Mouse (Mus musculus) layer of hippocampus, adult 2 months (tissue): Measurements from ENCODE around the gene Ndufb4. TPM values are rescaled to one million over a fixed set of nuclear protein-coding genes. Genes with fewer than 3 reads are reported as not detected.
A peak's percentile ranks its signal among the peaks of the same experiment; 100 is the strongest.
"Not testable (repeated sequence)": the region's sequence is repeated elsewhere in the genome, so short reads cannot be mapped to it uniquely, and the experiment has no call there.

Experiments
- DNase-seq, 2 experiments: peaks; one replicate each; pipeline ENCODE4 v3.0.0; 2022; ENCODE audit warnings: low spot score in 2 of 2
- H3K27ac ChIP-seq: fragments of 200-600 bp; 2 replicates; pipeline ENCODE4 v1.8.1; 2022
- H3K4me3 ChIP-seq: fragments of 200-600 bp; 2 replicates; pipeline ENCODE4 v1.8.1; 2022; ENCODE audit warnings: mild to moderate bottlenecking
- CTCF ChIP-seq: fragments of 200-600 bp; conservative IDR thresholded peaks from 2 replicates; pipeline ENCODE4 v1.8.1; 2022; ENCODE audit warnings: antibody characterized with exemption, mild to moderate bottlenecking, moderate library complexity
- total RNA-seq, 2 experiments: library from RNA; stranded (reverse); gene quantifications; 2 replicates each; pipeline ENCODE4 v1.2.3; 2021

Gene Ndufb4
- total RNA-seq, 2 experiments from 2014 or later: 83.1 to 94.7 TPM

DNA sequence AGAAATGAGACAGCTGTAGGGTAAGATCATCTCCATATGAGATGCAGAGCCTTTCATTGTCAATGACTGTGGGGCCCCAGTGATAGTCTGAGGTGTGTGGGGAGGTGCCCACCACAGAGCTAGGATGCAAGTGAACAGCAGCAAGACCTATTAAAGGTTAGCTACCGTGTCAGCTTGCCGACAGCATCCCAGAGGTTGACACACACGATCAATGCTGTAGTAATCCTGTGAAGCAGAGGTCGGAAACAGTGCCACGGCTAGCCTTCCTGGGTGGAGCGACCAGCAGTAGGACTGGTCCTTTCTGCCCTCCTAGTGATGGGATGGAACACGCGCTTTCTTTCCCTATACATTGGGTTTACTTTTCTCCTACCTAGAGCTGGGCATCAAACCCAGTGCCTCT is 9.0 kb downstream of the Ndufb4 start:
- Histone ChIP-seq H3K4me3 (no peak overlapping the region), H3K27ac (no peak overlapping the region)
- no peak for DNase-seq
- no peak for TF ChIP-seq CTCF

GRCm38 (mm10) chr16:37644486-37644885 is 9.8 kb downstream of the Ndufb4 start:
- TF ChIP-seq CTCF: no peak
- Histone ChIP-seq H3K4me3 (no peak overlapping the region), H3K27ac (no peak overlapping the region)
- no peak for DNase-seq

DNA sequence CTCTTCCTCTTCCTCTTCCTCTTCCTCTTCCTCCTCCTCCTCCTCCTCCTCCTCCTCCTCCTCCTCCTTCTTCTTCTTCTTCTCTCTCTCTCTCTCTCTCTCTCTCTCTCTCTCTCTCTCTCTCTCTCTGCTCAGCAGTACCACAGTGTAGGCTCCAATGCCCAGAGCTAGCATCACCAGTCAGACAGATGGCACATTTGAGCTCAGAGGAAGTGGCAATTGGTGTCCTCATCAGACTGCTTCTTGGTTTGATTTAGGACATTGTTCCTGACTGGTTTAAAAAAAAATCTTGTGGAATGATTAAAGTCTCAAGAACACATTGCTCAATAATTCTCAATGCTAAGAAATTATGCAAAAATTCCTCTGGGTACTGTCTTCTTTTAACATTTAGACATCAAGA is 13.7 kb downstream of the Ndufb4 start:
- peak in 1 of 2 experiments; percentile 34 for DNase-seq

DNA sequence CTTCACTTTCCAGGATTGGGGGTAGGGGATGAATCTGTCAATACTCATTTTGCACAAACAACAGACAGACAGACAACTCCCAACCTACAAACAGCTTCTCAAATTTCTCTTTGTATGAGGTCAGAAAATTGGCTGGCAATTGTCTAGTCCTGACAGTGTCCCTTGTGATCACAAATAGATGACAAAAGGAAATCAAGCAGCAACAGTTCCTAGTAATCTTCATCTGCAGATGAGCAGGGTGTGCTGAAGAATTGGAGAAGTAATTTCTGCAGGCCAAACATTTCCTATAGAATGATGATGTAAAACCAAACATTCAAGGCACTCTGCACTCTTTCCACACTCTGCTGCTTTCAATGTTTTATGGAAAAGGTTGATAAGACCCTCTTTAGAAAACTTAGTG is 16.5 kb downstream of the Ndufb4 start:
- no peak for TF ChIP-seq CTCF

More for the DNA sequence above, 13.7 kb downstream of the Ndufb4 start:
- not testable (repeated sequence) for H3K4me3 ChIP-seq
- H3K27ac ChIP-seq: peak overlapping the region; percentile 59; the same call in 1 of the 2 replicates

GRCm38 (mm10) chr16:37636107-37636506 is 18.1 kb downstream of the Ndufb4 start:
- Histone ChIP-seq H3K4me3 (no peak overlapping the region), H3K27ac (no peak overlapping the region)
- DNase-seq: no peak
- peak; percentile 70 for TF ChIP-seq CTCF

More for the DNA sequence above, 16.5 kb downstream of the Ndufb4 start:
- Histone ChIP-seq H3K4me3 (no peak overlapping the region), H3K27ac (no peak overlapping the region)
- no peak for DNase-seq

DNA sequence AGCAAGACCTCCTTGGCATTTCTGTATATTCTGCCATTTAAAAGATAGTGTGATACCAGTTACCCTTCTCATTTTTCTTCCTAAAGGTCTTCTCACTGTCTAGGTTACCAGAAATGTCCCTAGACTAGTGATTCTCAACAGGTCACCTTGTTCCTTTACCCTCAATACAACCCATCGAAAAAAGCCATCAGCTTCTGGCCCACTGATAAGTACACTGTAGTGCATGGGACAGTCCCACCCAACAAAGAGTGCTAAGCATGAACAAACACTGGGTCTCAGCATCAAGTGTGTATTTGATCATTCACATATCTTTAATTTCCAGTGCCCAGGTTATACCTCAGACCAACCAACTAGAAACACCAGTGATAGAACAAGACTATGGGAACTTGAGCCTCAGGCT is 19.2 kb downstream of the Ndufb4 start:
- no peak overlapping the region for H3K27ac ChIP-seq
- DNase-seq: no peak
- TF ChIP-seq CTCF: no peak
- H3K4me3 ChIP-seq: no peak overlapping the region

DNA sequence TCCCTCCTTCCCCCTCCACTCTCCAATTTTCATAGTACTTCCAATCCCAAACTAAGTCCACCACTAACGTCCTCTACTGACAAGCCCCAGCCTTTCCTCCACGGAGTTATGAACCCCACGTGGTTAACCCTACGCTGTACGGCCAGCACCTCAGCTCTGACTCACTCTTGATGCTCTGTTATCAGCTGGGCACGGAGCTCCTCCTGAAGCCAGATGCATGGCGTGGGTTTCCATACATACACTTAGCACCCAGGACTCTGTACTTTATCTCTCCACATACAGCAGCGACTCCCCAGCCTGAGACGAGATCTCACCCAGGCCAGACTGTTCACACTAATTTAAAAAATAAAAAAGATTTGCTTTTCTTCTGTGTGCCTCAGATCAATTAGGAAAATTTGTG is 19.7 kb downstream of the Ndufb4 start:
- TF ChIP-seq CTCF: no peak
- Histone ChIP-seq H3K4me3 (no peak overlapping the region), H3K27ac (no peak overlapping the region)
- no peak for DNase-seq

DNA sequence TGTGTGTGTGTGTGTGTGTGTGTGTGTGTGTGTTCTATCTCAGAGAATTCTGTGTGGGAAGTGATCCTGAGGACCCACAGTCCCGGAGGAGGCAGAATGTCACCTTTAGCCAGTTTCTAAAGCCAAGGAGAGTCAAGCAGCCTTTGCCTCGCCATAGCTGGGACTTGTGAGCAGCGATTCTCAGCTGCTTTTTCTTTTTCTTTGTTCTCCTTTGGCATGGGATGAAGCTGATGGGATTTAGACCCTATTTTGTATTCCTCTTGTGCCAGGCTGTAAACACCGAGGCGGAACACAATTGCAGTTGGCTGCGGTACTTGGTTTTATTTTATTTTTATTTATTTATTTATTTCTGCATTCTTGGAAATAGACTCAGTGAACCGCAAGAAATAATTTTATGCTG is 25.2 kb downstream of the Ndufb4 start:
- TF ChIP-seq CTCF: no peak
- H3K4me3 ChIP-seq: no peak overlapping the region
- no peak overlapping the region for H3K27ac ChIP-seq
- DNase-seq: no peak

- Histone ChIP-seq H3K4me3 (no peak overlapping the region), H3K27ac (no peak overlapping the region)
- no peak for DNase-seq
- no peak for TF ChIP-seq CTCF
Observed at GRCm38 (mm10) chr16:37628336-37628735, 25.9 kb downstream of the Ndufb4 start.

DNA sequence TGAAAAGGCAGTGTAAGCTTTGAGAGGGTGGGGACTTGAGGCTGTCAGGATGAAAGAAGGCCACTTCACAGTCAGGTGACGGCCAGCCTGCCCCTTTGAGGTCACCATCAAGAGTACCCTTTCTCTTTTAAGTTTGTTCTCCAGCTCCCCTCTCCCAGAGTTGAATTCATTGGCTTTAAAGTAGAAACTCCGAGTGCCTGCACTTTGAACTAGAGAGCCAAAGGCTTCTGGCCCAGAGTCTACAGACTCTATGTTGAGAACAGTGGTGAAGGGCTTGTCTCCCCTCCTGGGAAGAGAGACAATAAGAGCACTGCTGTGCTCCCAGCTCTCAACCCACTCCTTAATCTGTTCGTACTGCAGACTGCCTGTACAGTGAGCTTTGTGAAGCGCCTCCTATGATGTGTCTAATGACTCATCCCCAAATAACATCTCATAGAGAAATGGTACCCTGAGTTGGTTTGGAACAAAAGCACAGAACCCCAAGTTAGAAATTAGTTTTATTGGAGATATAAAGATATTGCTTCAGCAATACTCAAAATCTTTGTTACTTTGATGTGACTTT is 27.8 kb downstream of the Ndufb4 start:
- Histone ChIP-seq H3K27ac (peak overlapping the region; percentile 66), H3K4me3 (no peak overlapping the region)
- TF ChIP-seq CTCF: no peak
- DNase-seq: no peak

DNA sequence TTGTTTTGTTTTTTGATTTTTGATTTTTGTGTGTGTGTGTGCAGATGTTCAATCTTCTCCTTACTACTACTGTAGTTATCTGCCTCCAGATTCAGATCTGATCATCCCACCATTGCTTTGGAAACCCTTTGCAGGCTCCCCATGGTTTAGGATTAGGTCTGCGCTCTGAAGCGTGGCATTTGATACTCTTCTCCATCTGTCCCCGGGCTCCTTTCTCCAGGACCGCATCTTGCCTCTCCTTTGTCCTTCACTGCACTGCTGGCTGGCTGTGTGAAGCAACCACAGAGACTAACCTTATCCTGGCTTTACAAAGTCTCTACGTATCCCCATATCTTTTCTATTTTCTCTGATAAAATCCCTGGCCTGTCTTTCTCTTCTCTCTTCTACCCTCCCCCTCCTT is 31.3 kb downstream of the Ndufb4 start:
- no peak for DNase-seq
- no peak for TF ChIP-seq CTCF
- Histone ChIP-seq H3K27ac (no peak overlapping the region), H3K4me3 (no peak overlapping the region)

DNA sequence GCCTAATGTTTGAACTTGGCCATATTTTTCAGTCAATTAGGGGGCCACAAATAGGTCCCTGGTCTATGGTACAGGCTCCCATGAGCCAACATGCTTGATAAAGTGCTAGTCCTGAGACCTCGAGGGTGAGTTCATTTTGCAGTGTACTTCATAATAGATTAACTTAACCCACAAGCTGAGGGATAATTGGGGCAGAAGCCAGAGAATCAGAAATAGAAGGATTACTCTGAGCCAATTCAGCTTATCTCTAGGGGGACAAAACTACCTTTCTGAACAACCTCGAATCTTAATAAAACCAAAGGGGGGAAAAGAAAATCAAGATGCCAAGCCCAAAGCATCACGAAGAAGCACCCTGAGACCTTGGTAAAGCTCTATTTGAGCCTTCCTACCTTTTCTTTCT is 31.9 kb downstream of the Ndufb4 start:
- Histone ChIP-seq H3K27ac (no peak overlapping the region), H3K4me3 (no peak overlapping the region)
- no peak for DNase-seq
- TF ChIP-seq CTCF: no peak

- peak; percentile 65 to 71 for DNase-seq
- H3K4me3 ChIP-seq: no peak overlapping the region
- TF ChIP-seq CTCF: no peak
- peak overlapping the region; percentile 93 for H3K27ac ChIP-seq
Observed at GRCm38 (mm10) chr16:37617695-37618094, 36.6 kb downstream of the Ndufb4 start.

DNA sequence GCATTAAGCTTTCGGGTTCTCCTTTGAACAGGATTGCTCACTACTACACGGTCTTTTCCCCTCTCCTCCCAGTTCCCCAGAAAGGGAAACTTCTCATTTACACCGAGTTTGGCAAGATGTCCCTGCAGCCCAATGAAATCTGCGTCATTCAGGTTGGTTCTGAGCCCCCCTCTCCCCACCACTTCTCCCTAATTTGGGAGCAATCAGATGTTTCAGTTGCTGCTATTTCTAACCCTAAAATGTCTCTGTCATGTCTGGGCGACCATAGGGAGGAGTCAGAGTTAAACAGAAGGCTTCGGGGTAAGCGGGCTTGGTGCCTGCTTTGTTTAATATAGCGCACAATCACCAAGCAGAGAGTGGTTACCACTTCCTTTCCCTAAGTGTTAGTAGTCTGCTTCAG is 38.1 kb downstream of the Ndufb4 start:
- Histone ChIP-seq H3K4me3 (no peak overlapping the region), H3K27ac (peak overlapping the region; percentile 93)
- no peak for DNase-seq
- TF ChIP-seq CTCF: no peak

DNA sequence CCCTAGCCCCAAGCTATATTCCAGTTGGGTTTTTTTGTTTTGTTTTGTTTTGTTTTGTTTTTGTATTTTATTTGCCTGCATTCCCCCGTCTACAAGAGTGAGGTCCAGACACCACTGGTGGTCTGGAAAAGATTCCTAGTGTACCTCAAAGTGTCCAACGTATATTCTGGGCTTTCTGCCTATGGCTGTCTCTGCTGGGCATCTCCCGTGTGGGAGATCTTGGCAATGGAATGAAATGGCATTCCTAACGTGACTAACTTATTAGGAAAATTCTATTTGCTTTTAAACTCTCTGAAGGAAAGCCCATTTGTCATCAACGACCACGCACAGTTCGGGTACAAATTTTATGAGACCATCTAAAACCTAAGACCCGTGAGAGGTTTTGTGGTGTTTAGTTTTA is 38.8 kb downstream of the Ndufb4 start:
- Histone ChIP-seq H3K27ac (peak overlapping the region; percentile 93; the same call in 1 of the 2 replicates), H3K4me3 (no peak overlapping the region)
- DNase-seq: no peak
- TF ChIP-seq CTCF: no peak
